Mouse (Mus musculus) spleen, adult 18-20 months (tissue): ENCODE measurements around the gene Gm10058.
"Not testable (repeated sequence)": the region's sequence is repeated elsewhere in the genome, so short reads cannot be mapped to it uniquely, and the experiment has no call there.

Source experiments
- DNase-seq, 2 experiments: peaks; one replicate each; pipeline ENCODE4 v3.0.0; 2022; ENCODE audit warnings: mixed read lengths in 2 of 2

Gm10058 gene

GRCm38 (mm10) chrX:27946785-27947184 is at the start of gene Gm10058:
Gene Gm10058 (minus strand): TSS chrX:27946885.
- not testable (repeated sequence) for DNase-seq
